In genomic region chr4:129556532-129557223, GRCm38 (mm10) we compare ENCODE assay signal across 8 mouse cellular contexts. TPM values are rescaled to one million over a fixed set of nuclear protein-coding genes. Genes with fewer than 3 reads are reported as not detected.
A peak's percentile ranks its signal among the peaks of the same experiment; 100 is the strongest.
DNase-seq lines count a peak whose midpoint lies in the region; ATAC-seq lines count a peak whose summit lies in the region.

No protein-coding gene starts in this region.

- H3K9ac ChIP-seq in embryonic facial prominence, embryonic 11.5 days (replicated peaks; ENCODE audit: low read length): peak overlapping the region; percentile 65
- H3K9ac ChIP-seq in midbrain, embryonic 11.5 days (ENCODE audit: low read length): peak overlapping the region; percentile 22; the same call in 1 of the 2 replicates

- intact Hi-C loops in left cerebral cortex, postnatal 4 days (cut with DNase I): no loop called here

- no peaks in the 10 kb centered on the region for H3K4me1 ChIP-seq in embryonic facial prominence, embryonic 11.5 days (ENCODE audit: control insufficient read depth, insufficient read depth, low read length)
- peaks cover 10% of the 10 kb centered on the region for H3K4me1 ChIP-seq in midbrain, embryonic 11.5 days (ENCODE audit: control insufficient read depth, insufficient read depth, low read length)

- WGBS in embryonic facial prominence, embryonic 11.5 days: 8% methylated on average over 33 of the region's 33 CpGs
- WGBS in midbrain, embryonic 11.5 days: 9% methylated on average over 32 of the region's 33 CpGs

- H3K9me3 ChIP-seq in embryonic facial prominence, embryonic 11.5 days (replicated peaks; ENCODE audit: control insufficient read depth, low read length): no peaks in the 10 kb centered on the region
- H3K9me3 ChIP-seq in midbrain, embryonic 11.5 days (ENCODE audit: control insufficient read depth, low read length): no peaks in the 10 kb centered on the region

- ATAC-seq in embryonic facial prominence, embryonic 11.5 days (replicated peaks; ENCODE audit: insufficient number of reproducible peaks, low FRiP score, low TSS enrichment, low read depth): peak; percentile 35
- peak; percentile 90 for ATAC-seq in granulocyte monocyte progenitor cell, adult 5-6 weeks (replicated peaks; ENCODE audit: poor library complexity, severe bottlenecking)
- peak; percentile 83 for ATAC-seq in midbrain, embryonic 11.5 days (ENCODE audit: low FRiP score)

- no peaks in the 10 kb centered on the region for H3K36me3 ChIP-seq in embryonic facial prominence, embryonic 11.5 days (replicated peaks; ENCODE audit: control insufficient read depth, insufficient read depth, low read depth, low read length)
- H3K36me3 ChIP-seq in midbrain, embryonic 11.5 days (ENCODE audit: control insufficient read depth, insufficient read depth, low read length): no peaks in the 10 kb centered on the region

- peak; percentile 96 for DNase-seq in adrenal gland, postnatal 25 days
- peak; percentile 95 for DNase-seq in embryonic facial prominence, embryonic 11.5 days (ENCODE audit: low spot score)
- DNase-seq in kidney, adult 11 months: peak; percentile 82
- DNase-seq in left cerebral cortex, postnatal 4 days: peak; percentile 91
- peak; percentile 99 for DNase-seq in midbrain, embryonic 11.5 days (ENCODE audit: low spot score, missing footprints)
- DNase-seq in right cerebral cortex, postnatal 4 days: peak; percentile 90
- DNase-seq in yolk sac, embryonic 10.5 days (ENCODE audit: low spot score): peak; percentile 91

- no peaks in the 10 kb centered on the region for H3K27me3 ChIP-seq in embryonic facial prominence, embryonic 11.5 days (ENCODE audit: control insufficient read depth, insufficient read depth, low read length)
- H3K27me3 ChIP-seq in midbrain, embryonic 11.5 days (ENCODE audit: control insufficient read depth, insufficient read depth, low read length): peaks cover 2% of the 10 kb centered on the region

- H3K4me2 ChIP-seq in embryonic facial prominence, embryonic 11.5 days (ENCODE audit: low read depth, low read length): peak overlapping the region; percentile 82
- H3K4me2 ChIP-seq in midbrain, embryonic 11.5 days: peak overlapping the region; percentile 85

- H3K27ac ChIP-seq in embryonic facial prominence, embryonic 11.5 days (replicated peaks; ENCODE audit: low read depth, low read length): no peak overlapping the region
- H3K27ac ChIP-seq in midbrain, embryonic 11.5 days (ENCODE audit: low read depth, low read length): no peak overlapping the region

- H3K4me3 ChIP-seq in embryonic facial prominence, embryonic 11.5 days (ENCODE audit: low read depth, low read length): peak overlapping the region; percentile 51
- peak overlapping the region; percentile 41 for H3K4me3 ChIP-seq in midbrain, embryonic 11.5 days (ENCODE audit: low read depth, low read length)

RNA-seq across cellular contexts. Expression of gene Hdac1, which starts 14.2 kb away (rescaled TPM):
- total RNA-seq in adrenal gland, postnatal 25 days (2021): 48.0 and 54.5 TPM in 2 replicates
- 271 and 273 TPM in 2 replicates for polyA plus RNA-seq in embryonic facial prominence, embryonic 11.5 days (2014; fragmentation: Nextera tagmentation; extraction: Ambion mirVana)
- 109 and 142 TPM in 2 replicates for total RNA-seq in granulocyte monocyte progenitor cell, adult 5-6 weeks (2014; fragmentation: Nextera tagmentation)
- 62.6 and 74.9 TPM in 2 replicates for total RNA-seq in granulocyte monocyte progenitor cell, adult 5-6 weeks (2017)
- total RNA-seq in left cerebral cortex, postnatal 4 days (2021): 10 to 100 TPM; 39.8 to 43.5 TPM
- polyA plus RNA-seq in midbrain, embryonic 11.5 days (2014; fragmentation: Nextera tagmentation; extraction: Ambion mirVana): 225 and 234 TPM in 2 replicates

RNA-seq across cellular contexts. Expression of gene Lck, which starts 16.8 kb away (rescaled TPM):
- total RNA-seq in adrenal gland, postnatal 25 days (2021): 3.7 and 4.3 TPM in 2 replicates
- 11.3 and 14.2 TPM in 2 replicates for polyA plus RNA-seq in embryonic facial prominence, embryonic 11.5 days (2014; fragmentation: Nextera tagmentation; extraction: Ambion mirVana)
- 0.15 and 5.8 TPM in 2 replicates for total RNA-seq in granulocyte monocyte progenitor cell, adult 5-6 weeks (2014; fragmentation: Nextera tagmentation)
- total RNA-seq in granulocyte monocyte progenitor cell, adult 5-6 weeks (2017): 2.5 and 4.8 TPM in 2 replicates
- total RNA-seq in left cerebral cortex, postnatal 4 days (2021): 10 to 100 TPM; 14.1 to 15.2 TPM
- 4.5 and 5.3 TPM in 2 replicates for polyA plus RNA-seq in midbrain, embryonic 11.5 days (2014; fragmentation: Nextera tagmentation; extraction: Ambion mirVana)

RNA-seq across cellular contexts. Expression of gene Fam167b, which starts 21.7 kb away (rescaled TPM):
- total RNA-seq in adrenal gland, postnatal 25 days (2021): 33.5 and 35.2 TPM in 2 replicates
- 2.9 and 3.2 TPM in 2 replicates for polyA plus RNA-seq in embryonic facial prominence, embryonic 11.5 days (2014; fragmentation: Nextera tagmentation; extraction: Ambion mirVana)
- not detected in 2 replicates for total RNA-seq in granulocyte monocyte progenitor cell, adult 5-6 weeks (2014; fragmentation: Nextera tagmentation)
- total RNA-seq in granulocyte monocyte progenitor cell, adult 5-6 weeks (2017): not detected in 2 replicates
- total RNA-seq in left cerebral cortex, postnatal 4 days (2021): not detected
- polyA plus RNA-seq in midbrain, embryonic 11.5 days (2014; fragmentation: Nextera tagmentation; extraction: Ambion mirVana): 0.19 and 0.46 TPM in 2 replicates

RNA-seq across cellular contexts. Expression of gene Marcksl1, which starts 43.3 kb away (rescaled TPM):
- 61.0 and 68.3 TPM in 2 replicates for total RNA-seq in adrenal gland, postnatal 25 days (2021)
- 1,559 and 1,563 TPM in 2 replicates for polyA plus RNA-seq in embryonic facial prominence, embryonic 11.5 days (2014; fragmentation: Nextera tagmentation; extraction: Ambion mirVana)
- 27.6 and 45.5 TPM in 2 replicates for total RNA-seq in granulocyte monocyte progenitor cell, adult 5-6 weeks (2014; fragmentation: Nextera tagmentation)
- 28.4 and 29.9 TPM in 2 replicates for total RNA-seq in granulocyte monocyte progenitor cell, adult 5-6 weeks (2017)
- 1,000 to 10,000 TPM; 1,277 to 1,311 TPM for total RNA-seq in left cerebral cortex, postnatal 4 days (2021)
- 1,816 and 1,974 TPM in 2 replicates for polyA plus RNA-seq in midbrain, embryonic 11.5 days (2014; fragmentation: Nextera tagmentation; extraction: Ambion mirVana)

RNA-seq across cellular contexts. Expression of gene Eif3i, which starts 43.8 kb away (rescaled TPM):
- total RNA-seq in adrenal gland, postnatal 25 days (2021): 167 and 171 TPM in 2 replicates
- 284 and 293 TPM in 2 replicates for polyA plus RNA-seq in embryonic facial prominence, embryonic 11.5 days (2014; fragmentation: Nextera tagmentation; extraction: Ambion mirVana)
- total RNA-seq in granulocyte monocyte progenitor cell, adult 5-6 weeks (2014; fragmentation: Nextera tagmentation): 335 and 353 TPM in 2 replicates
- 257 and 296 TPM in 2 replicates for total RNA-seq in granulocyte monocyte progenitor cell, adult 5-6 weeks (2017)
- total RNA-seq in left cerebral cortex, postnatal 4 days (2021): 100 to 1,000 TPM; 137 to 143 TPM
- 251 and 259 TPM in 2 replicates for polyA plus RNA-seq in midbrain, embryonic 11.5 days (2014; fragmentation: Nextera tagmentation; extraction: Ambion mirVana)

Comparison
In these comparisons a context has a peak if more than half of its experiments do, and no peak if none do; other contexts are left out.
1. ATAC-seq: peak in every context shown above with its lines; median percentile 90 in granulocyte monocyte progenitor cell, adult 5-6 weeks; 83 in midbrain, embryonic 11.5 days; 35 in embryonic facial prominence, embryonic 11.5 days.
2. RNA of gene Fam167b, which starts 21.7 kb away (total RNA-seq): 33.5 to 35.2 TPM in adrenal gland, postnatal 25 days; not detected in left cerebral cortex, postnatal 4 days and not detected in granulocyte monocyte progenitor cell, adult 5-6 weeks; every median in the first group is over 10 times any median in the second.
3. Peak in every context shown above with its lines, with median percentiles within 50 percentile points of each other: DNase-seq.